Mouse (Mus musculus) thymus, postnatal 10 days (tissue): ENCODE data around the gene Agbl2.

Source experiments
- DNase-seq, 2 experiments: peaks; one replicate each; pipeline ENCODE4 v3.0.0; 2021; ENCODE audit warnings: low spot score in 2 of 2

Agbl2 gene

DNA sequence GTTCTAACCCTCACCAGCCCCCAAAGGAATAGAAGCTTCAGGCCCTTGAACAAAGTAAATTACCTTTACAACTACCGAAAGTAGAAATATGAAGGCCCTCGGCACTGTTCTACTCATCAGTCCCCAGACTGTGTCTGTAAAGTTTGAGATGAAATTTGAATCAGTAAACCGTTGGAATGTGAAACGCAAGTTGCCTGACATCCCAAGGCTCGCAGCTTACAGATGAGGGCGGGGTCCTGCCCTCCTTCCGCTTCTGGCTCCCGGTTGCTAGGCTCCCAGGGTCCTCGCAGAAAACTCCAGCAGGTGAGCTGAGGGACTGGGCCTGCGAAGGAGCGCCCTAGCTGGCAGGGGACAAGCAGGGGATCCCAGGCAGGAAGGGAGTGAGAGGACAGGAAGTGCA, at the start of gene Agbl2:
TSS of gene Agbl2 (plus strand) at position 270 of the 400 bp plus-strand sequence.
- peak in 1 of 2 experiments; percentile 7 for DNase-seq

DNA sequence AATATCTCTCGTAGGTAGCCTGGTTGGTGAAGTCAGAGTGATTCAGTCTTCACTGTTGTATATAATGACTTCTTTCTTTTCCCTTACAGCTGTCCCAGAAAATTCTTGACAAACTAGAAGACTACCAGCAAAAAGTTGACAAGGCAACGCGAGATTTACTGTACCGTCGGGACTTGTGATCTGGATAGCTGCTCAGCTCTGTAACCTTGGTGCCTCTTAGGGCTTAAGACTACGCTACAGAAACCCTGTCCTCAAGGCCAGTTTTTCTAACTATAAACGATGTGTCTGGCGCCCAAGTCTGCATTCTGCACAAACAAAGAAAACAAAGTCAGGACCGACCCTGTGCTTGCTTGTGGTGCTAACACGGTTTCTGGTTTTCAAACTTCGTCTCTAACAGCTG, 47.2 kb upstream of the Agbl2 start:
- no peak for DNase-seq

DNA sequence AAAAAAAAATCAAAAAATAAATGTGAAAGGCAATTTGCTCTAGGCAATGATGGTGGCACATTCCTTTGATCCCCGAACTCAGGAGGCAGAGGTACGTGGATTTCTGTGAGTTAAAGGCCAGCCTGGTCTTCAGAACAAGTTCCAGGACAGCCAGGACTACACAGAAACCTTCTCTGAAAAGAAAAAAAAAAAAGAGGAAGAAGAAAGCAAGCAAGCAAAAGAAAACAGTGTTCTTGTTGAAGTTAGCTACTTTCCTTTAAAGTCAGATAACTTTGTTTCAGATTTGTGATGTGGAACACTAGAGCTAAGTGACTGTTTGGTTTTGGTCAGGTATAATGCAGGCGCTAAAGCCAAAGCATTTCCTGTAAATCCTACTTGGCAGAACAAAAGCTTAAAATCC, 43.7 kb upstream of the Agbl2 start:
- DNase-seq: no peak

DNA sequence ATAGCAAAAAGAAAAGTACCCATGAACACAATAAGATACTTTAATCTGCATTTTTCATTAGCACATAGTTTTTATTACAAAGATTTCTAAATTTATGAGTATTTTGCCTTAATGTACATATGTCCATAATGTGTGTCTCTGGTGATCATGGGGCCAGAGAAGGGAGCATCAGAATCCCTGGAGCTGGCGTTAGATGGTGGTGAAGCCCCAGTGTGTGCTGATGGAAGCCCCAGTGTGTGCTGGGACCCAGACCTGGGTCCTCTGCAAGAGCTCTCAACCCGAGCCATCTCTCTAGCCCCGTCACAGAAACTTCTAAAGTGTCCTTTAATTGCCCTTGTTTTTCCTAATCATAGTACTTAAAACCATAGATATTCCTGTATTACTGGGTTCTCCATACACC, 43.2 kb upstream of the Agbl2 start:
- DNase-seq: no peak

DNA sequence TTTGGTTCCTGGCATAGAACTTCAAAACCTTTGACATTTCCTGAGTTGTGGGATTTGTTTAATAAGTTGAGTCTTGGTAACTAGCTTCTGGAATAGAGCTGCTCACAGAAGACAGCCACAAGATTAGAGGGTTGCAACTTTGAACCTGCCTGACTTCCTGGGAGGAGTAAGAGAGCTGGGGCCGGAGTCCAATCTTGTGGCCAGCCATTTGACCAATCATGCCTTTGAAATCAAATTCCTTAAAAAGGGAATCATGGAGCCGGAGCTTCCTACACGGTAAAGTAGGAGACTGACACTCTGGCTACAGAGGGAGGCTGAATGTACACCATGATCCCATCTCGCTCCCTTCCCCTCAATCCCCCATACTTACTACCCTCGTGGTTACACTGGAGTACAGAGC, 42.6 kb upstream of the Agbl2 start:
- no peak for DNase-seq

DNA sequence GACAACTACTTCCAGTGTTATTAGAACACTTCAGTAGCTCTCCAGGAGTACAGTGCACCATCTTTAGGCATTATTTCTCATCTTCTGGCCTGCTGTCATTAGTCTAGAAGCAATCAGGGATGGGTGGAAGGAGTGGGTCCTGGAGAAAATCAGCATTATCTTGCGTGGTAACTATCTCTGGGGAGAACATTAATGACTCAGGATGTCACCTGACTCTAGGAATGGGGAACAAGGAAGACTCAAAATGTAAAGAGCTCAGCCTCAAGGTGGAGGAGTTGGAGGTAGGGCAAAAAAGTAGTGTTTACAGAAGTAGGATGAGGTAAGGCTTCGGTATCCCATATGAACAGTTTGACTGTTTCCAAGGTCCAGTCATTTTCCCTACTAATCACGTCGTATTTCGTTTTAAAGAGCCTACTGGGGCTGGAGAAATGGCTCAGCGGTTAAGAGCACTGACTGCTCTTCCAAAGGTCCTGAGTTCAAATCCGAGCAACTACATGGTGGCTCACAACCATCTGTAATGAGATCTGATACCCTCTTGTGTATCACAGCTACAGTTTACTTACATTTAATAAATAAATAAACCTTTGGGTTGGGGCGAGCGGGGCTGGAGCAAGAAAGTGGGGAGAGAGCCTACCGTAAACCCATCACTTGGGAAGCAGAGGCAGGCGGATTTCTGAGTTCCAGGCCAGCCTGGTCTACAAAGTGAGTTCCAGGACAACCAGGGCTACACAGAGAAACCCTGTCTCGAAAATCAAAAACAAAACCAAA, 38.1 kb upstream of the Agbl2 start:
- DNase-seq: peak in 1 of 2 experiments; percentile 12

DNA sequence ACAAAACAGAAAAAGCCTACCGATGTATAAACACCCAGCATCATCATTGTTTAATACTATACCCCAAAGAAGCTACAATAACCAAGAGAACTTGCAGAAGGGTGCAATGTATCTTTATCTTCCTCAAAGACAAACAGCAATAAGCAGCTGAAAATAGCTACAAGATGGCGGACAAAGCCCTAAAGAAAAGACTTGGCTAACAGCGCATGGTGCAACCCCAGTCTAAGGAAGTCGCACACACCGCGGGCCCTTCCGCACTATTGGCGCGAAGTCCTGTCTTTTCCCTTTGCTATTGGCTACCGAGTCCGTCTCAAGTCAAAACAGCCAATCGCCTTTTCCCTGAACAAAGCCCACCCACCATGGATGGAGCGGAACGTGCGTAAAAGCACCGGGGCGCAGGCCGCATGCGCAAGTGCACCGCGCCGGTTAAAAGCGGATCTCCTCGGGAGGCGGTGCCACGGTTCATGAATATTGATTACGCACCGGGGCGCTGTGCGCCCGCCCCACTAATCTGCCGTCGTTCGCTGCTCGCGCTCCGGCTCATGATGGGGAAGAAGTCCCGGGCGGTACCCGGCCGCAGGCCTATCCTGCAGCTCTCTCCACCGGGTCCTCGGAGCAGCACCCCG, 37.4 kb upstream of the Agbl2 start, which contains the start of gene Fnbp4:
TSS of gene Fnbp4 (plus strand) at position 318 of the 626 bp plus-strand sequence.
- peak; percentile 95 to 97 for DNase-seq

DNA sequence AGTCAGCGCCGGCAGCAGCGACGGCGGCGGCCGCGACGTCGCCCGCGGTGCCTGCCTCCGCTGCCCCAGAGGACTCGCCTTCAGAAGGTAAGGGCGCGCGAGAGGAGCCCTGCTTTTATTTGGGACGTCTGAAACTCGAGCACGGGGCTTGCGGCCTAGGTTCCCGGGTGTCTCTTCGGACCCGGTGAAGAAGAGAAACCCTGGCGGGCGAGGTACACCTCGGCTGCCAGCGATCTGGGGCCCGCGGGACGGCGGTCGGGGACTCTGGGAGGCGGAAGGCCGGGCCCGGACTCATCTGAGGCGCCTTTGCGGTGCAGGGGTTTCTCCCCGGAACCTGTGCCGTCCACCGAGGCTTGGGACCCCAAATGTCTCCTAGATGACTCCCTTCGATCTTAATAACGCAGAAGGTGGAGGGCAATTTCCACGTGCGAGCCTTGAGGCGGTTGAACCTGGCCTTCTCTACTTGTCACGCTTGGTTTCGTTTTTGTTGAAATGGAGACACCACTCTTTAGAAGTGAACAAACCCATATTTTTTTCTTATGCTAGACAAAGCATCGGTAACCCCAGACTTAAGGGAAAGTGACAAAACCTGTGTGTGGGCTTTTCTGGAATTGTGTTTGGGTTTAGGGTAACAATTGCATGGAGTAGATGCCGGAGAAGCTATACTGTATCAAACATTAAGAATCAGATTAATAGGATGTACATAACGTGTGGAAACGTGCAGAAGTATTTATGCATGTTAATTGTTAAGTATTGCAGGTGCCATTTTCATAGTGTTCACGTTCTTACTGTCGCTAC, 36.6 kb upstream of the Agbl2 start:
- peak; percentile 49 to 56 for DNase-seq

DNA sequence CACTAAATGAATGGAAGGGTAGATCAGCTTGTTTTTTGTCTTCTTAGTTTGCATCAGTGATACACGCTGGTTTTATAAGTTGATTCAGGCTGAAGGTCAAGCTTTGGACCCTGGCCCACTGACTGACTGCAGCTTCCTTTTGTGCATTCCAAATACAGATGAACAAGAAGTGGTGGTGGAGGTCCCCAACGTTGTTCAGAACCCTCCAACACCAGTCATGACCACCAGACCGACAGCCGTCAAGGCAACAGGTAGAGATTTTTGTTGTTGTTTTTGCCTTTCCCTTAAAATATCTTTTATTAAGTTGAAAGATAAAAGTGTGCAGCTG, 36.0 kb upstream of the Agbl2 start:
- DNase-seq: no peak

DNA sequence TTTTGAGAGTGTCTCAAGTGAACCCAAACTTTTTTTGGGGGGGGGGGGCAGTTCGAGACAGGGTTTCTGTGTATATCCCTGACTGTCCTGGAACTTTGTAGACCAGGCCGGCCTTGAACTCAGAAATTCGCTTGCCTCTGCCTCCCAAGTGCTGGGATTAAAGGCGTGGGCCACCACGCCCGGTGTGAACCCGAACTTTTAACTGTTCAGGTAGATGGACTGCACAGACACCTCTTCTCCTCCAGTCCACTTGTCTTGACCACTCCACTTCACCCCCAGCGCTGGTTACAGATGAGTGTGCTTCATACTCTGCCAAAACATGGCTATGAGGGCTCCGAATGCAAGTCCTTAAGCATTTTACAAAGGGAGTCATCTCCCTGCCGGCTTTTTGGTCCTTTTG, 35.4 kb upstream of the Agbl2 start:
- no peak for DNase-seq

DNA sequence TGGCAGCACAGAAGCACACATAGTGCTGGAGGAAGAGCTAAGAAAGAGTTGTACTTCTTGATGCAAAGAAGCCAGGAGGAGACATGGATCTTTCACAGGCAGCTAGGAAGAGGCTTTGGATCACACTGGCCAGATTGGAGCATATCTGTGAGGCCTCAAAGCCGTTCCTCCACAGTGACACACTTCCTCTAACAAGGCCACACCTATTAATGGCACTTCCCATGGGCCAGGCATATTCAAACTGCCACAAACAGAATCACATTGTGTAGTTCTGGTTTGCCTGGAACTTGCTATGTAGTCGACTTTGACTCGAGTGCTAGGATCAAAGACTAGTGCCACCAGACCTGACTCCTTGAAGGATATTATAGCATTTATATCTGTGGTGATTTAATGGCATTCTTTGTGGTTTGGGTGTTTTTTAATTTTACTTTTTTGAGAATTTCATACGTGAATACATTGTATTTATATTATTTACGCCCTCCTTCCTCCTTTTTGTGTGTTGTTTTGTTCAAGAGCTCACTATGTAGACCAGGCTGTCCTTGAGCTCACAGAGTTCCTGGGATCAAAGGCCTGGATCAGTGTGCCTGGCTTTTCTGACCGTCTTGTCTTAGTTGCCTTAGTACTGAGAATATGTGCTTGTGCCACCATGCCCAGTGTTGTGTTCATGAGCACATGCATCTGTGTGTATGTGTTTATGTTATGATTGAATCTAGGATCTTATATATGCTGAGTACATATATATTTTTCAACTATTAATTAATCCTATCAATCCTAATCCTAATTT, 32.7 kb upstream of the Agbl2 start:
- DNase-seq: no peak

DNA sequence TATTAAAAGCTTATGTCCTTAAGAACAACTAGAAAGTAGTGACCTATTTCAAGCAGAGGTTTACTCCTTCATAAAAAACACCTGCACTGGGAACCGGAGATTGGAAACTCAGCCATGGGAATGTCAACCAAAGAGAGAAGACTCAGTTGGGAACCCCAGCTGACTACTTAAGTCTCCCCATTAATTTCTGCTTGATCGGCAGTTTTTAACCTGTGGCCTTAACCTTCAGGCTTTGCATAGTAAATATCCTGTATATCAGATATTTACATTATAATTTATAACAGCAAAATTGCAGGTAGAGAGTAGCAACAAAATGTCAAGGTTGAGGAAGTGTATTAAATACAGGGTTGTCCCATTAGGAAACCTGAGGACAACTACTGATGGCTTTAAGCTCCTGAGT, 29.0 kb upstream of the Agbl2 start:
- DNase-seq: no peak

DNA sequence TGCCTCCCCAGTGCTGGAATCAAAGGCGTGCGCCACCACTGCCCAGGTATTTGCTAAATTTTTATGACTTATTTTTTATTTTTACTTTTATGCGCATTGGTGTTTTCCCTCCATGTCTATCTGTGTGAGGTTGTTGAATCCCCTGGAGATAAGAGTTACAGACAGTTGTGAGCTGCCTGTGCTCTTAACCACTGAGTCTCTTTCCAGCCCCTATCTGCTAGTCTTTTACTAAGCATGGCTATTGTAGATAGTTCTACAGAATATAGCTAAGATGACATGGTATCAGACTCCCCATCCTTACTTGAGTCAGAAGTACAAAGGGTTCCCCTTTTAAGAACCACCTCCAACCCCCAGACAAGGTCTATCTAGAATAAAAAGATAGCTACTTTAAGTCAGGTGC, 28.3 kb upstream of the Agbl2 start:
- DNase-seq: no peak

DNA sequence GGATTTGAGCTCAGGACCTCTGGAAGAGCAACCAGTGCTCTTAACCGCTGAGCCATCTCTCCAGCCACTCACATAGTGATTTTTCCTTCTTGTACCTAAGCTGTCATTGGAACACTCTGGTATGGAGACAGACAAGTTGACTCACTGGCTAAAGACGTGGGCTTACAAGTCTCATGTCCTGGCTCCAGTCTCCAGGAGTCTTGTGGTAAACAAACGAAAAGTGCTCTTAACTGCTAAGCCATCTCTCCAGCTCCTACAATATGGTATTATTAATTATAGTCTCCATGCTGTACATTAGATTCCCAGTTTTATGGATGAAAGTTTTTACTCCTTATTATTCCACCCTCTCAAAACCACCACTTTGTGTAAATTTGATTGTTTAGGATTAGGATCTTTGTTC, 17.4 kb upstream of the Agbl2 start:
- no peak for DNase-seq

DNA sequence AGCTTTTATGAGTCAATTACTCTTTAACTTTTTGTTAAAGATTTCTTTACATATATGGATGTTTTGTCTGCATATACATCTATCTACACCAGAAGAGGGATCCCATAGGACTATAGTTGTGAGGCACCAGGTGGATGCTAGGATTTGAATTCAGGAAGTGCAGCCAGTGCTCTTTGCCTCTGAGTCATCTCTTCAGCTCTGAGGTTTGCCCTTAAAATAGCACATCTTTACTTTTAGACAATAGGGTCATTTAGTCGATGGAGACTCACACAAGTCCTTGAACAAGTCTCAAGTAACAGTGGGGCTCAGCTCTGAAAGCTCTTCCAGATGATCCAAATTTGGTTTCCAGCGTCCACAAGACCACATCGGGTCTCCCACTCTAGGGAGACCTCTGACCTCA, 1.2 kb upstream of the Agbl2 start:
- no peak for DNase-seq

DNA sequence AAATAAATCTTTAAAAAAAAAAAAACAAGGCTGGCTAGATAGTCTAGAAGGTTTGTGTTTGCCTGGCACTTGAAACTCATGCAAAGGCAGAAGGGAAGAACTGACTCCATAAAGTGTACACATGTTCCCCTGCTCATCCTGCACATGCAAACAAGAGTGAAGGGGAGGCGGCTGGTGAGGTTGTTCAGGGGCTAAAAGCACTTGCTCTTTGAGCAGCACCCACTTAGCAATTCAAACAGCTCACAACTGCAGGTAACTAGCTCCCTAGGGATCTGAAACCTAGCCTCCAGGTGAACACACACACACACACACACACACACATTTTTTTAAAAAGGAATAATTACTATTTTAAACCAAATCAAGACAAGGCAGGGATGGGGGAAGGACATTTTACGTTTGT, 589 bp upstream of the Agbl2 start:
- no peak for DNase-seq

DNA sequence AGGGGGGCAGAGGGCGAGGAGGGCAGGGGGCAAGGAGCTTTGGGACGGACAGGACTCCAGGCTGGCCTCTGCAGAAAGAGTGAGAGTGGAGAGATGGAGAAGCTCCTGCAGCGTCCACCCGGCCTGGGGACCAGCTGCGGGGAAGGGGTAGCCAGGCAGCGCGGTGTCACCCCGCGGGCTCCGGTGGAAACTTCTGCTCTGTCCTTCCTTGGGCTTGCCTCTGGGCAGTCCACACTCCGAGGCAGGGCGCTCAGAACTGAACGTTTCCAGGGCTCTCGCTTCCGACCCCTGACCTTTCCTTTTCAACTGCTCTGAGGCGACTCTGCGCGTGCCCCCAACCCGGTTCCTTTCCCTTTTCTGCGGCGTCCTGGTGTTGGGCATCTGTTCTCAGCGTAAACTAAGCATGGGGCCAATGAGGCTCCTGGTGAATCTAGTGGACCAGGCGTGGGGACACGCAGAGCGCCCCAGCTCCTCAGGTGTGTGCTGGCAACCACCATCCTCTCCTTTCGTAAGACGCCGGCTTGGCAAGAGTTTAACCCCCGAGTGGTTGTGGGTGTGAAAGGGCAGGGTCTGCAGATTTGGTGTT, 467 bp downstream of the Agbl2 start:
- no peak for DNase-seq

DNA sequence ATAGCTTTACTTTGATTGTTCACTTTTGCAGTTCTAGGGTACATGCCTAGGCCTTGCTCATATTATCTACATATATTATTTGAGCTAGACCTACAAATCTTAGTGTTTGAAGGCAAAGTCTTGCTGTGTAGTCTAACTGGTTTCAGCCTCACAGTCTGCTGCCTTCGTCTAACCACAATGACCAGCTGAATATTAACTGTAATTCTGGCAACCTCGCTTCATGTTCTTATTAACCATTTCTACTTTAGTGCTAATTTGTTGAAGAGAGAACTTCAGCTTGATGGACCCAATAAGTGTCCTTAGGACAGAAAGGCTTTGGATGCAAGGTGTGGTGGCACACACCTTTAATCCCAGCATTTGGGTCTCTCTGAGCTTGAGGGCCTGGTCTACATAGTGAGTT, 5.6 kb downstream of the Agbl2 start:
- DNase-seq: no peak

DNA sequence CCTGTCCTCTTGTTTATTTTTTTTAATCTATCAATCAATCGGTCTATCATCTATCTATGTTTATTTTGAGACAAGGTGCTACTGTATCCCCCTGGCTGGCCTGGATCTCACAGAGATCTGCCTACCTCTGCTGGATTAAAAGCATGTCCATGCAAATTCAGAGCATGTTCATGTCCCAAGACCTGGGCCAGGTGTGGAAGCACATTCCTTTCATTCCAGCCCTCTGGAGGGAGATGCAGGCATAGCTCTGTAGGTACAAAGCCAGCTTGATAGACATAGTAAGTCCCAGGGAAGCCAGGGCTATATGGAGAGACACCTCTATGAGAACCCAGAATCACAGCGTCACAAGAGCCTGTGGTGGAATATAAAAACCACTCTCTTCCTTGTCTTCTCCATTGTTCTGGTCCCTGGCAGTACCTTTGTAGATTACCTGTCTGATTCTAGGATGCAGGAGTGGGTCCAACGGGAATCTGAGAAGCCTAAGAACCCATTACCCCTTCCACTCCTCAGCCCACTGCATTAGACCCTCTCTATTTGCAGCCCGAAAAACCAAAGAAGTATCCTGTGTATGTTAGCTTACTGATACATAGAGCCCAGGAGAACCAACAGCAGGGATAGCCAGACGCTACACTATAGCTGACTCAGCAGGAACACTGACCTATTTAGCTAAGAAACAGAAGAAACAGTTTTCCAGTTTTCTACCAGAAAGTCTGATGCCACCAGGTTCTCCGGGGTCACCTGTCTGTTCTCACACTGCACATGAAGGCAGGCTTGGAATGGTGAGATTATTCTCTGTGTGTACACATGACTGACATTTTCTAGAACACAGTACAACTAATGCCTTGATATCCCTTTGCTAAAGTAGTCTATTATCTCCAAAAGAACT, 26.0 kb downstream of the Agbl2 start:
- DNase-seq: no peak

DNA sequence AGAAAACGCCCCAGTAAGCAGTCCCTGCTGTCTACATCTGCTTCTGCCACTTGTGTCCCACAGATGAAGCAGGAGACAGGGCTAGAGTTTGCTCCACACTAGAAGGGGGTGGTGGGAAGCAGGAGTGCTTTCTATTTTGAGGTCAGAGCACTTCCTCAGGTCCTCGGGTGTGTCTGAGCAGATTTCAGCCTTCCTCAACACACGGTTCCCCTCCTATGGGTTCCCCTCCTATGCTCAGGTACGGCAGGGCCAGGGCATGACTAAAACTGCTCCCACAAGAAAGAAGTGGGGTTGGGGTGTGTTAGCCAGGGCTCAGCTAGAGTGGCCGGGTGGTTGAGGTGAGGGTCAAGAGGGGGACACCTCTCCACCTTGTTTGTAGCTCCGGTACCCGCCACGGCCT, 28.2 kb downstream of the Agbl2 start:
- DNase-seq: no peak

DNA sequence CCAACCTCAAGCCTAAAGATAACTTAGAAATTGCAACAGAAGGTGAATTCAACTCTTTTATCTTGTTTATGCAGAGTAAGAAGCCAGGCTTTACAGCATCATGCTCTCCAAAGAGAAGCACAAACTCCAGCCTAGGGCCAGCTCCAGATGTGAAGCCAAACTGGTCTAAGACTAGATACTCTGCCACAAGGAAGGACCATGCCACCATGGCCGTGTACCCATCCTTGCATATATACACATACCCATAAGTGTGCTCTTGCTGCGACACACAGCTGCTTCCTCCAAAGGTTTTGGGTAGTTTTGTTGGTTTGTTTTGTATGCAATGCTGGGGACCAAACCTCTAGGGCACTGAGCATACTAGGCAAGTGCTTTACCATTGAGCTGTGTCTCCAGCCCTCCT, 32.7 kb downstream of the Agbl2 start:
- no peak for DNase-seq
